Mouse (Mus musculus): ENCODE measurements at regions not wholly inside any gene's neighbourhood (a gene's known extent, or its start where the extent isn't known, plus 50 kb on each side); places are given as distances from the start of the nearest gene placed in this dataset.

- no peak for TF ChIP-seq CTCF (IDR thresholded peaks at IDR 0.05; ENCODE audit: low read depth)
- no peak for TF ChIP-seq EP300 (IDR thresholded peaks at IDR 0.05; ENCODE audit: low read depth)
- H3K9me3 ChIP-seq (replicated peaks; ENCODE audit: control insufficient read depth, low read length) = no peaks in the 10 kb centered on the region
- H3K4me3 ChIP-seq (ENCODE audit: low read depth, low read length) = no peak overlapping the region
- H3K9ac ChIP-seq (replicated peaks; ENCODE audit: low read depth, low read length) = no peak overlapping the region
- WGBS = 100% methylated on average over 1 of the region's 1 CpGs
- H3K27ac ChIP-seq (ENCODE audit: low read depth) = no peak overlapping the region
- no peak overlapping the region for H3K4me2 ChIP-seq (ENCODE audit: low read depth, low read length)
- ATAC-seq (ENCODE audit: insufficient read depth, low read depth) = no peak
- DNase-seq (ENCODE audit: low spot score) = no peak
- H3K4me1 ChIP-seq (ENCODE audit: control insufficient read depth, insufficient read depth) = no peaks in the 10 kb centered on the region
- 0 out of 2 replicates have a peak, but pooled peaks cover 5% of the 10 kb centered on the region for H3K27me3 ChIP-seq (ENCODE audit: control insufficient read depth, insufficient read depth, low read length)
- no peaks in the 10 kb centered on the region for H3K36me3 ChIP-seq (replicated peaks; ENCODE audit: control insufficient read depth, insufficient read depth, low read length)
Measured at GRCm38 (mm10) chr2:92804916-92805315, 110.0 kb upstream of the Syt13 start.

GRCm38 (mm10) chr2:92805761-92806160 lies 109.1 kb upstream of the Syt13 start:
- H3K27ac ChIP-seq (ENCODE audit: low read depth) = no peak overlapping the region

GRCm38 (mm10) chr2:92806481-92807195 lies 108.3 kb upstream of the Syt13 start:
- Histone ChIP-seq H3K36me3 (replicated peaks; ENCODE audit: control insufficient read depth, insufficient read depth, low read length) (no peaks in the 10 kb centered on the region), H3K9me3 (replicated peaks; ENCODE audit: control insufficient read depth, low read length) (no peaks in the 10 kb centered on the region), H3K27ac (ENCODE audit: low read depth) (no peak overlapping the region), H3K4me3 (ENCODE audit: low read depth, low read length) (no peak overlapping the region), H3K9ac (replicated peaks; ENCODE audit: low read depth, low read length) (no peak overlapping the region), H3K27me3 (ENCODE audit: control insufficient read depth, insufficient read depth, low read length) (peaks cover 10% of the 10 kb centered on the region; the same call in 1 of the 2 replicates), H3K4me2 (ENCODE audit: low read depth, low read length) (no peak overlapping the region), H3K4me1 (ENCODE audit: control insufficient read depth, insufficient read depth) (no peaks in the 10 kb centered on the region)
- WGBS = 10% methylated on average over 5 of the region's 7 CpGs
- DNase-seq (ENCODE audit: low spot score) = no peak
- no peak for ATAC-seq (ENCODE audit: insufficient read depth, low read depth)
- TF ChIP-seq CTCF (IDR thresholded peaks at IDR 0.05; ENCODE audit: low read depth) (no peak), EP300 (IDR thresholded peaks at IDR 0.05; ENCODE audit: low read depth) (no peak)

More at GRCm38 (mm10) chr2:92805761-92806160, 109.1 kb upstream of the Syt13 start:
- WGBS = 38% methylated on average over 4 of the region's 4 CpGs
- H3K36me3 ChIP-seq (replicated peaks; ENCODE audit: control insufficient read depth, insufficient read depth, low read length) = no peaks in the 10 kb centered on the region
- TF ChIP-seq CTCF (IDR thresholded peaks at IDR 0.05; ENCODE audit: low read depth) (no peak), EP300 (IDR thresholded peaks at IDR 0.05; ENCODE audit: low read depth) (no peak)
- no peaks in the 10 kb centered on the region for H3K9me3 ChIP-seq (replicated peaks; ENCODE audit: control insufficient read depth, low read length)
- no peak overlapping the region for H3K4me3 ChIP-seq (ENCODE audit: low read depth, low read length)
- DNase-seq (ENCODE audit: low spot score) (no peak), ATAC-seq (ENCODE audit: insufficient read depth, low read depth) (no peak)
- 0 out of 2 replicates have a peak, but pooled peaks cover 9% of the 10 kb centered on the region for H3K27me3 ChIP-seq (ENCODE audit: control insufficient read depth, insufficient read depth, low read length)
- no peak overlapping the region for H3K4me2 ChIP-seq (ENCODE audit: low read depth, low read length)
- H3K9ac ChIP-seq (replicated peaks; ENCODE audit: low read depth, low read length) = no peak overlapping the region
- no peaks in the 10 kb centered on the region for H3K4me1 ChIP-seq (ENCODE audit: control insufficient read depth, insufficient read depth)

- Histone ChIP-seq H3K27me3 (ENCODE audit: control insufficient read depth, insufficient read depth, low read length) (peaks cover 10% of the 10 kb centered on the region; the same call in 1 of the 2 replicates), H3K9me3 (replicated peaks; ENCODE audit: control insufficient read depth, low read length) (no peaks in the 10 kb centered on the region), H3K36me3 (replicated peaks; ENCODE audit: control insufficient read depth, insufficient read depth, low read length) (no peaks in the 10 kb centered on the region), H3K4me3 (ENCODE audit: low read depth, low read length) (no peak overlapping the region), H3K4me2 (ENCODE audit: low read depth, low read length) (no peak overlapping the region), H3K4me1 (ENCODE audit: control insufficient read depth, insufficient read depth) (no peaks in the 10 kb centered on the region), H3K27ac (ENCODE audit: low read depth) (no peak overlapping the region), H3K9ac (replicated peaks; ENCODE audit: low read depth, low read length) (no peak overlapping the region)
- DNase-seq (ENCODE audit: low spot score) = no peak
- TF ChIP-seq CTCF (IDR thresholded peaks at IDR 0.05; ENCODE audit: low read depth) (no peak), EP300 (IDR thresholded peaks at IDR 0.05; ENCODE audit: low read depth) (no peak)
- no peak for ATAC-seq (ENCODE audit: insufficient read depth, low read depth)
- WGBS = 13% methylated on average over 8 of the region's 8 CpGs
Measured at GRCm38 (mm10) chr2:92807404-92807803, 107.5 kb upstream of the Syt13 start.

GRCm38 (mm10) chr2:92808121-92808520 lies 106.8 kb upstream of the Syt13 start:
- Histone ChIP-seq H3K4me2 (ENCODE audit: low read depth, low read length) (no peak overlapping the region), H3K27ac (ENCODE audit: low read depth) (no peak overlapping the region), H3K4me1 (ENCODE audit: control insufficient read depth, insufficient read depth) (no peaks in the 10 kb centered on the region), H3K27me3 (ENCODE audit: control insufficient read depth, insufficient read depth, low read length) (peaks cover 10% of the 10 kb centered on the region; the same call in 1 of the 2 replicates), H3K9me3 (replicated peaks; ENCODE audit: control insufficient read depth, low read length) (no peaks in the 10 kb centered on the region), H3K9ac (replicated peaks; ENCODE audit: low read depth, low read length) (no peak overlapping the region), H3K36me3 (replicated peaks; ENCODE audit: control insufficient read depth, insufficient read depth, low read length) (no peaks in the 10 kb centered on the region), H3K4me3 (ENCODE audit: low read depth, low read length) (no peak overlapping the region)
- ATAC-seq (ENCODE audit: insufficient read depth, low read depth) (no peak), DNase-seq (ENCODE audit: low spot score) (no peak)
- WGBS = 53% methylated on average over 4 of the region's 4 CpGs
- TF ChIP-seq EP300 (IDR thresholded peaks at IDR 0.05; ENCODE audit: low read depth) (no peak), CTCF (IDR thresholded peaks at IDR 0.05; ENCODE audit: low read depth) (no peak)

- peaks cover 10% of the 10 kb centered on the region; the same call in 1 of the 2 replicates for H3K27me3 ChIP-seq (ENCODE audit: control insufficient read depth, insufficient read depth, low read length)
- 38% methylated on average over 3 of the region's 3 CpGs for WGBS
- H3K4me2 ChIP-seq (ENCODE audit: low read depth, low read length) = no peak overlapping the region
- no peaks in the 10 kb centered on the region for H3K9me3 ChIP-seq (replicated peaks; ENCODE audit: control insufficient read depth, low read length)
- no peak for ATAC-seq (ENCODE audit: insufficient read depth, low read depth)
- TF ChIP-seq CTCF (IDR thresholded peaks at IDR 0.05; ENCODE audit: low read depth) (no peak), EP300 (IDR thresholded peaks at IDR 0.05; ENCODE audit: low read depth) (no peak)
- DNase-seq (ENCODE audit: low spot score) = no peak
- H3K4me1 ChIP-seq (ENCODE audit: control insufficient read depth, insufficient read depth) = no peaks in the 10 kb centered on the region
- H3K4me3 ChIP-seq (ENCODE audit: low read depth, low read length) = no peak overlapping the region
- no peaks in the 10 kb centered on the region for H3K36me3 ChIP-seq (replicated peaks; ENCODE audit: control insufficient read depth, insufficient read depth, low read length)
- H3K27ac ChIP-seq (ENCODE audit: low read depth) = no peak overlapping the region
- no peak overlapping the region for H3K9ac ChIP-seq (replicated peaks; ENCODE audit: low read depth, low read length)
Measured at GRCm38 (mm10) chr2:92809226-92809625, 105.7 kb upstream of the Syt13 start.
